Mouse (Mus musculus) monocyte, adult 2 months (primary cell): ENCODE measurements around the gene Tgfa.

Source experiments
- DNase-seq, 2 experiments: peaks; one replicate each; pipeline ENCODE4 v3.0.0; 2022; ENCODE audit warnings: low spot score in 2 of 2, low read depth in 1 of 2

Tgfa gene

GRCm38 (mm10) chr6:86186106-86186955 is 8.7 kb upstream of the Tgfa start:
- DNase-seq, result no peak

DNA sequence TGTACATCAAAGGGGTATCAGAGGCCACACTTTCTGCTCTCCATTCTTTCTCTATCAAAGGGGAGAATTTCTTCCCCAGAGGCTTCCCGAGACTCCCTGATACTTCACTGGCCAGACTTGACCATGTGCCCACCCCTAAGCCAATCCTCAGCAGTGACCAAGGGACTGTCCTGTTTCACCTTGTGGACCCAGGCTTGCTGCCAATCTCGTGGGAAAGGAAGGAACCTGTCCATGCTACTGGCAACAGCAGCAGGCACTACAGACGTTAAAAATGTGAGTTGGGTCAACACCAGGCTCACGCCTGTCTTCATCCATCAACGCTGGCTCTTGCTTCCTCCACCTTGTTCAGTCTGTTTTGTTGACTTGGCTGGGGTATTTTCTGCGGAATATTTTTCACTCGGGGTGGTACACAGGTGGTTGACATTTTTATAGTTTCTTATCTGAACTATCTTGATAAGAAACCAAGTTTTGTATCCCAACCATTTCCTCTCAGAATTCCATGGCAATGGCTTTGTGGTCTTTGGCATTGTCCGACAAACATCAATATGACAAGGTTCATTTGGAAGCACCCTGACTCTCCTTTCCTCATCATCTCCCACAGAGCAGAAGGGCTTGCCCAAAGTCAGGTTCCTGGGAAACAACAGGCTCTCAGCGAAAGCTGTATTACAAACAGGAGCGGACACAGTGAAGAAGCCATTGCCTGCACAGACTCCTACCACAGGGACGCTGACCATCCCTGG is 6.1 kb upstream of the Tgfa start:
- no peak for DNase-seq

DNA sequence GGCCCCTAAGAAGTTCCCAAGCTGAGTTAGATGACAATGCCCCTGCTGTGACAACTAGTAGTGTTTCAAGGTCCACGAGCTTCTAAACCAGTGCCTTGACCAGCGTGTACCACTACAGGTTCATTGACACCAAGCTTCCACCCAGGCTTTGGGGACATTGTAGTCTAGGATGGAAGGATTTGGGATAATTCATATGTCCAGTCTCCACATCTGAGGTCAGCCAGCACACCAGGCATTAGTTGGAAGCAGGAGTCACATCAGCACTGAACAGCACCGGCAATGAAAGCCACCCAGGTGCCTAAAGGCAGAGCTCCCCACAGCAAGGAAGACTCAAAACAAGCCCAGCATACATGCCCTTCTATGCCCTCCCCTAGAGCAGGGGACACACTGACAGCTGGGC is 4.4 kb upstream of the Tgfa start:
- no peak for DNase-seq

DNA sequence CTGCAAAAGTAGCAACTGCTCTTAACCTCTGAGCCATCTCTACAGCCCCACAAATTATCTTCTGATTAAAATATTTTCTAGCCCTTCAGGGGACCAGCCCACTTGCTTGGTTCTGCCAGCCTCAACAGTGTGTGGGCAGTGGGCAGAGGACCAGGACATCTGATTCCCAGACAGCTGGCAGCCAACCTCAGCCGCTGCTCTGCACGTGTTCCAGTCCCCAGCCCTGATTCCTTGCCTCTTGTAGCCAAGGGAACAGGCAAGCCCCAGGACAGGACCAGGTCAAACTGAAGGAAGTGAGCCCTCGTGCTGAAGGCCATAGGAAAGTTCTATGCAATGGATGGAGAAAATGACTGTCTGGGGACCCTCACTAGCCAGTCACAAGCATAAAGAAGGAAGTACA is 2.0 kb upstream of the Tgfa start:
- DNase-seq, result no peak

- no peak for DNase-seq
Observed at GRCm38 (mm10) chr6:86193879-86194278, 1.1 kb upstream of the Tgfa start.

GRCm38 (mm10) chr6:86196034-86196433 is 1.0 kb downstream of the Tgfa start:
- DNase-seq, result no peak

DNA sequence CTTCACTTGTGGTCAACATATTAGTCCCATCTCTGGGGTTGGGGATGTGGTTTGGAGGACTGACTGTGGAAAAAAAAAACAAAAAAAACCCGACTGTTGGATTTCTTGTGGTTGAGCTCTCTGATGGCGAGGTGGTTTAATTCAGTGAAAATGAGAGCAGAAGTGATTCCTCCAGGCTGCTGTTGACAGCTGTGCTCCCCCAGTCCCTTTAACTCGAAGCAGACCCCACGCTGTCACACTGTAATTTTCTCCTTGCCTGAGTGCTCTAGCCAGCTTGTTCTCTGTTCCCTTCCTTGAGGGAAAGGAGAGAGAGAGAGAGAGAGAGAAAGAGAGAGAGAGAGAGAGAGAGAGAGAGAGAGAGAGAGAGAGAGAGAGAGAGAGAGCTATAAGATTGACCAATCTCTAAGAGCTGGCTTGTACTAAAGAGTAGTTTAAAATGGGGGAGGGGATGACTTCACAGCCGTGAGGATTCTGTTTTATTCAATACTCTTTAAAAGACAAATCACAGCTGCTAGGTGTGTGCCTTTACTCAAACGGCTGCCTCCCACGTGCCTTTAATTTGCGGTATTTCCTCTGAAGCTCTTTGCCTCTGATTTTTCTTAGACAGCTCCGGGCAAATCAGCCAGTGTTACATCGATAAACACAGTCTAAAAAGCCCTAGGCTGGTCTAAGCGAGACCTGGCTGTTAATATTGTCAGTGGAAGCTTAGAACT is 2.3 kb downstream of the Tgfa start:
- no peak for DNase-seq

DNA sequence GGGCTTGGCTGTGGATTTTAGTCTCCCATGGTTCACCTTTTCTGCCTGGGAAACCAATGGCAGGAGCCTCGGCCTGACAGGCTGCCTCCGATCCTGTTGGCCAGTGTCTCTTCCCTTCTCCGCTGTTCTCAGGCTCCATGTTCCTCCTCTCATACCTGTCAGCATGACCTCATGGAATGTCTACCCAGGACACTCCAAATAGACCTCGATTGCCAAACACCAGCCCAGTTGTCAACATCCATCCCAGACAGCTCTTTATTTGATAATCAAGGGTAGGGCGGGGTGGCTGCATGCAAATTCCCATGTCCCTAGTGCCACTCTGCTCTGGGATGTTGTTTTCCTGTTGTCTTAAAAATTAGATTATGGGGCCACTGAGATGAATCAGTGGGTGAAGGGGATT is 5.9 kb downstream of the Tgfa start:
- no peak for DNase-seq

- no peak for DNase-seq
Observed at GRCm38 (mm10) chr6:86203101-86203500, 8.1 kb downstream of the Tgfa start.

GRCm38 (mm10) chr6:86206014-86206413 is 11.0 kb downstream of the Tgfa start:
- DNase-seq, result no peak

GRCm38 (mm10) chr6:86206985-86207384 is 12.0 kb downstream of the Tgfa start:
- no peak for DNase-seq

DNA sequence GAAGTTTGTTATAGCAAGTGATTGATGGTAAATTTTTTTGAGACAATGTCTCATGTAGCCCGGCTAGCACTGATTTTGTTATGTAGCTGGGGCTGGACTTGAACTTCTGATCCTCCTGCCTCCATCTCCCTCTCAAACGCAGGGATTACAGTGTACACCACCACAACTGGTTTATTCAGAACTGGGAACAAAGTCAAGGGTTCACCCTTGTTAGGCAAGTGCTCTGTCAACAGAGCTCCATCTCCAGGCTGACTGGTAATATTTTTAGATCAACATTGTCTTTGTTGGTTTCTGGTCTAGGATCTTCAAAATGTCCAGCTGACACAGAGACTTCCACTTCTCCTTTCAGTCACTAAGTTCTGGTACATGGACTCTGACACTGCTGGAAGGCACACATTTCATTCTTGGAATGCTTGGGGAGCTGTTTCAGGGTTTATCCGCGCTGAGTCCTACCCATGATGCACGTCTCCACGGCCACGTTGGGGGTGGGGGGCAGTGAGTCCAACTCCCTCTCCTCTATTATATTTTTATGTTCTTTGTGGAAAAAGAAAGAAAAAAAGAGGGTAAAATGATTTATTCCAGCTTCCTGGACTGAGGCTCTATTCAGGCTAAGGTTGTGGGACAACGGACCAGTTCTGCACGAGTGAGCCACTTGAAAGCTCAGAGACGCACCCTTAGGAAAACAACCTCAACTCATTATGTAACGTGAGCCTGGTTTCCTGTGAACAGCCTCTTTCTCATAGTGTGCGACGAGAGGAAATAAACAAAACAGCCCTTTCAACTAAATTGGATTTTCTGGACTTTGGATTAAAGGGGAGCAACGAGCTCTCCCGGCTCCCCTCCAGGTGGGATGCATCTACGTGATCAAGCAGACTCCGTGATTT is 14.4 kb downstream of the Tgfa start:
- DNase-seq, result no peak

DNA sequence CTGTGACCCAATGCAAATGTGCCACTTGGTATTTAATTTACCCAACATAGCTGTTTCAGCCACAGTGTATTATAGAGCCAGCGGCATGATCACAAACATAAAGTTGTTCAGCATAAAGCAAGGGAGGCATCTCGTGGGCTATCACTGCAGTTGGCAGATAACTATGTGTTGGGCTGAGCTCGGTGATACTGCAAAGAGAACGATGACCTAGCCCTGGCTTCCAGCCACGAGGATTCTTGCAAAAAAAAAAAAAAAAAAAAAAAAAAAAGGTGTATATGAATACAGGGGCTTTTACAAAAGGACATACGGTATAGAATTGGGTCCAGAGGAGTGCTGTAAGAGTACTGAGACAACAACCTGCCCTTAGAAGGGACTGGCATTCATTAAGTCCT is 15.0 kb downstream of the Tgfa start:
- no peak for DNase-seq

DNA sequence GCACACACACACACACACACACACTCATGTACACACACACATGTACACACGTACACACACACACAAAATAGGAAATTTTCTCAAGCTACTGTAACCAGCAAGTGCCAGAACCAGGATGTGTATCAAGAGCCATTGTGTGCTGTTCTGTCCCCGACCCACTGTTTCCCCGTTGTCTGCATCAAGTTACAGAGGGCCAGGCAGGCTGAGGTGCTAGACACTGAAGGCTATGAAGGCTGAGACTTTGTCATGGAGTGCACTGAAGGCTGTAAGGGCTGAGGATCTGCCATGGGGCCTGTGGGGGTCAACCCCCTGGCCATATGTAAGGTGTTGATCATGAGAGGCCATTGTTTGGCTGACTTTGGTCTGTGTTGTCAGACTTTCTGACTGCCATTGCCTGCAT is 15.6 kb downstream of the Tgfa start:
- DNase-seq, result no peak

DNA sequence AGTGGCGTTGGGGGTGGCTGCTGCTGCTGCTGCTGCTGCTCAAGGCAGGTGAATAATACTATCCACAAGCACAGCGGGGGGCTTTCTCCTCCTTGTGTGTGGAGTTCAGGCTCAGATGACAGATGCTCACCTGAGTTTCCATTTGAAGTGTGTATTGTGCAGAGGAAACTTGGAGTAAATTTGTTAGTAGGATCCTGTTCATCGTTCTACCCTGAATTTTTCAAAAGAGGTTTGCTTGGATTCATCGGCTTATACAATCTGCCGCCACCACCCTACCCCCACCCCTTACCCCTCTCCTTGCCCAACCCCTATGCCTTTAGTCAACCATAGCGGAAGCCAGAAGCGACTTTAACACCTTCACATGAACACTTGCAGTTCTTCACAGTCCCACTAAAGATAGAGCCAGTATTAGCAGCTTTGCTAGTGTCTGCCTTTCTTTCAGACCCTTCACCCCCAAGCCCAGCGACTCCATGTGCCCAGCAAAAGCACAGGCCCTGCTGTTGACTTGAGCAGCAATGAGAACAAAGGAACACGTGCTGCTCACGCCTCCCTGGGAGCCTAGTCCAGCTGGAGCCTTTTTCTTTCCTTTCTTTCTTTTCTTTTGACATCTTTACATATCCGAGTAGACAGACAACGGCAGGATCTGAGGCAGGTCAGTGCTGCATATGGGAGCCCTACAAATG is 16.2 kb downstream of the Tgfa start:
- no peak for DNase-seq

GRCm38 (mm10) chr6:86212871-86213640 is 18.0 kb downstream of the Tgfa start:
- DNase-seq, result no peak

DNA sequence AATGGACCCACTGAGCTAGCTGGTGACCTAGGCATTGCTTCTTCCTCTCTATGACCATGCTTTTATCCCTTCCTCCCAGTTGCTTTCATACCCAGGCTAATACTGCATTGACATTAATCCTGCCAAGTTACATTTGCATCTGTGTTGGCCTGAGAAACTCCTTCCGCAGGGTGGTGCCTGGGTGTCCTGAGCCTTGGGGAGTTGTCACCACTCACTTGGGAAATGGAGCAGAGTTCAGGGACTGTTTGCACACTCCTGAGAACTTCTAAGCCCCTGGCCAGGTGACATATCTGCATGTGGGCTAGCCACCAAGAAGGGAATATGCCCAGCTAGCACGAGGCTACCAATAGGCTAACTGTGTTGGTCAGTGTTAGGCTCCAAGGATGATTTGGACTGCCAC is 23.0 kb downstream of the Tgfa start:
- DNase-seq, result no peak

DNA sequence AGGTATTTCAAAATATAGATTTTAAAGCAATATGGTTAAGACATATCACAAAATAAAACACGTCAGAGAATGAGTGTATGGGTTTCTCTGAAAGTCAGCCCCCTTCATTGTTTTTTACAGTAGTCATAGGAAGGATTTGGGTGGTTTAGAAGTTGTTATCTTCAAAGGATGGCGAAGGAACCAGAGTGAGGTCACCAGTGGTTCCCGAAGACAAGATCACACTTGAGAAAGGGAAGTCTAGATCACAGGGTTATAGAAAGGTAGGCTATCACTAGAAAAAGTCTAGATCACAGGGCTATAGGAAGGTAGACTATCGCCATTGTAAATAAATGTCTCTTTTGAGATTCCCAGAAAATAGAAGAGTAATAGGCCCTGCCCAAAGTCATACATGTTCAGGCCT is 23.7 kb downstream of the Tgfa start:
- no peak for DNase-seq

GRCm38 (mm10) chr6:86219494-86219893 is 24.5 kb downstream of the Tgfa start:
- no peak for DNase-seq

- no peak for DNase-seq
Observed at GRCm38 (mm10) chr6:86220171-86220570, 25.1 kb downstream of the Tgfa start.
